Mouse (Mus musculus) stomach, embryonic 16.5 days (tissue): ENCODE measurements at regions not wholly inside any gene's neighbourhood (a gene's known extent, or its start where the extent isn't known, plus 50 kb on each side); places are given as distances from the start of the nearest gene placed in this dataset.

ENCODE experiments used
- ATAC-seq: fragments of 200-750 bp; cut with Nextera tagmentation; 2 replicates; pipeline ENCODE4 v1.8.0; 2017; ENCODE audit warnings: moderate number of reproducible peaks, moderate TSS enrichment; ENCODE audit not compliant: insufficient read depth, low FRiP score
- H3K27ac ChIP-seq: fragments of 300-500 bp; sonication (generic); 2 replicates; pipeline ENCODE4 v1.5.1; 2014; ENCODE audit warnings: low read length
- H3K27me3 ChIP-seq: fragments of 300-500 bp; sonication (generic); 2 replicates; pipeline ENCODE4 v1.6.1; 2014; ENCODE audit warnings: low read length, control low read depth, mixed read lengths; ENCODE audit not compliant: control insufficient read depth, insufficient read depth
- H3K36me3 ChIP-seq: fragments of 300-500 bp; sonication (generic); 2 replicates; pipeline ENCODE4 v1.6.1; 2014; ENCODE audit warnings: low read length; ENCODE audit not compliant: control insufficient read depth, insufficient read depth
- H3K4me1 ChIP-seq: fragments of 300-500 bp; sonication (generic); 2 replicates; pipeline ENCODE4 v1.6.1; 2014; ENCODE audit warnings: low read length, control low read depth, mixed read lengths; ENCODE audit not compliant: control insufficient read depth, insufficient read depth
- H3K4me2 ChIP-seq: fragments of 300-500 bp; sonication (generic); 2 replicates; pipeline ENCODE4 v1.6.1; 2014; ENCODE audit warnings: low read depth, low read length, mixed read lengths
- H3K4me3 ChIP-seq: fragments of 300-500 bp; sonication (generic); replicated peaks from 2 replicates; pipeline ENCODE4 v1.5.1; 2014; ENCODE audit warnings: mild to moderate bottlenecking, low read length
- H3K9ac ChIP-seq: fragments of 300-500 bp; sonication (generic); 2 replicates; pipeline ENCODE4 v1.6.1; 2014; ENCODE audit warnings: low read length
- H3K9me3 ChIP-seq: fragments of 300-500 bp; sonication (generic); replicated peaks from 2 replicates; pipeline ENCODE4 v1.6.1; 2016; ENCODE audit warnings: low read length, control low read depth; ENCODE audit not compliant: control insufficient read depth
- WGBS: fragments of 180-500 bp; shearing (Covaris S2); extraction: QIAGEN DNeasy Blood & Tissue Kit; methylation state at CpG from one replicate; pipeline ENCODE4 v1.1.7; 2014; 5-methylcytosine and 5-hydroxymethylcytosine counted together

GRCm38 (mm10) chr2:75514171-75514570 lies 144.9 kb upstream of the Hnrnpa3 start:
- H3K9ac ChIP-seq = no peak overlapping the region
- 71% methylated on average over 6 of the region's 6 CpGs for WGBS

GRCm38 (mm10) chr2:75516223-75516622 lies 142.8 kb upstream of the Hnrnpa3 start:
- no peak overlapping the region for H3K4me2 ChIP-seq
- no peak for ATAC-seq
- H3K9ac ChIP-seq = no peak overlapping the region
- 45% methylated on average over 11 of the region's 11 CpGs for WGBS
- H3K9me3 ChIP-seq = no peaks in the 10 kb centered on the region
- no peak overlapping the region for H3K4me3 ChIP-seq
- 0 out of 2 replicates have a peak, but pooled peaks cover 3% of the 10 kb centered on the region for H3K27me3 ChIP-seq
- no peaks in the 10 kb centered on the region for H3K36me3 ChIP-seq
- H3K4me1 ChIP-seq = no peaks in the 10 kb centered on the region
- H3K27ac ChIP-seq = no peak overlapping the region

More at GRCm38 (mm10) chr2:75514171-75514570, 144.9 kb upstream of the Hnrnpa3 start:
- H3K4me1 ChIP-seq = no peaks in the 10 kb centered on the region
- H3K9me3 ChIP-seq = no peaks in the 10 kb centered on the region
- H3K27me3 ChIP-seq = no peaks in the 10 kb centered on the region
- ATAC-seq = no peak
- H3K27ac ChIP-seq = no peak overlapping the region
- H3K36me3 ChIP-seq = no peaks in the 10 kb centered on the region
- H3K4me3 ChIP-seq = no peak overlapping the region
- H3K4me2 ChIP-seq = no peak overlapping the region

- H3K9ac ChIP-seq = no peak overlapping the region
- no peaks in the 10 kb centered on the region for H3K9me3 ChIP-seq
- H3K4me3 ChIP-seq = no peak overlapping the region
- H3K4me2 ChIP-seq = no peak overlapping the region
- H3K4me1 ChIP-seq = no peaks in the 10 kb centered on the region
- WGBS = 83% methylated on average over 3 of the region's 3 CpGs
- H3K27me3 ChIP-seq = 0 out of 2 replicates have a peak, but pooled peaks cover 3% of the 10 kb centered on the region
- no peak overlapping the region for H3K27ac ChIP-seq
- no peaks in the 10 kb centered on the region for H3K36me3 ChIP-seq
- ATAC-seq = no peak
Observed at GRCm38 (mm10) chr2:75517096-75517495, 142.0 kb upstream of the Hnrnpa3 start.

- H3K27ac ChIP-seq = no peak overlapping the region
- H3K4me2 ChIP-seq = no peak overlapping the region
- H3K4me3 ChIP-seq = no peak overlapping the region
- 64% methylated on average over 1 of the region's 1 CpGs for WGBS
- H3K27me3 ChIP-seq = 0 out of 2 replicates have a peak, but pooled peaks cover 3% of the 10 kb centered on the region
- H3K36me3 ChIP-seq = no peaks in the 10 kb centered on the region
- no peak overlapping the region for H3K9ac ChIP-seq
- no peak for ATAC-seq
- H3K4me1 ChIP-seq = no peaks in the 10 kb centered on the region
- H3K9me3 ChIP-seq = no peaks in the 10 kb centered on the region
Observed at GRCm38 (mm10) chr2:75518607-75519006, 140.5 kb upstream of the Hnrnpa3 start.

GRCm38 (mm10) chr2:75525562-75525961 lies 133.5 kb upstream of the Hnrnpa3 start:
- 36% methylated on average over 3 of the region's 3 CpGs for WGBS
- H3K4me2 ChIP-seq = no peak overlapping the region
- no peak overlapping the region for H3K4me3 ChIP-seq
- no peaks in the 10 kb centered on the region for H3K36me3 ChIP-seq
- H3K9ac ChIP-seq = no peak overlapping the region
- H3K4me1 ChIP-seq = no peaks in the 10 kb centered on the region
- ATAC-seq = peak; percentile 75; the same call in 1 of the 2 replicates
- no peak overlapping the region for H3K27ac ChIP-seq
- H3K27me3 ChIP-seq = 0 out of 2 replicates have a peak, but pooled peaks cover 3% of the 10 kb centered on the region
- H3K9me3 ChIP-seq = no peaks in the 10 kb centered on the region

- H3K4me3 ChIP-seq = no peak overlapping the region
- no peak overlapping the region for H3K9ac ChIP-seq
- no peak for ATAC-seq
- 74% methylated on average over 2 of the region's 2 CpGs for WGBS
- H3K9me3 ChIP-seq = no peaks in the 10 kb centered on the region
- no peak overlapping the region for H3K27ac ChIP-seq
- H3K36me3 ChIP-seq = no peaks in the 10 kb centered on the region
- no peaks in the 10 kb centered on the region for H3K27me3 ChIP-seq
- no peak overlapping the region for H3K4me2 ChIP-seq
- H3K4me1 ChIP-seq = no peaks in the 10 kb centered on the region
Observed at GRCm38 (mm10) chr2:75528706-75529105, 130.4 kb upstream of the Hnrnpa3 start.

GRCm38 (mm10) chr2:75538114-75538513 lies 120.9 kb upstream of the Hnrnpa3 start:
- H3K9me3 ChIP-seq = no peaks in the 10 kb centered on the region; the same call in 1 of the 2 replicates
- no peaks in the 10 kb centered on the region for H3K36me3 ChIP-seq
- H3K4me2 ChIP-seq = no peak overlapping the region
- 30% methylated on average over 4 of the region's 4 CpGs for WGBS
- no peak for ATAC-seq
- H3K9ac ChIP-seq = no peak overlapping the region
- H3K4me1 ChIP-seq = no peaks in the 10 kb centered on the region
- no peak overlapping the region for H3K27ac ChIP-seq
- no peaks in the 10 kb centered on the region for H3K27me3 ChIP-seq
- H3K4me3 ChIP-seq = no peak overlapping the region

GRCm38 (mm10) chr2:75539726-75540125 lies 119.3 kb upstream of the Hnrnpa3 start:
- Histone ChIP-seq H3K9ac (no peak overlapping the region), H3K27me3 (no peaks in the 10 kb centered on the region), H3K4me1 (no peaks in the 10 kb centered on the region), H3K4me3 (no peak overlapping the region), H3K9me3 (no peaks in the 10 kb centered on the region; the same call in 1 of the 2 replicates), H3K27ac (no peak overlapping the region), H3K36me3 (no peaks in the 10 kb centered on the region), H3K4me2 (no peak overlapping the region)
- 93% methylated on average over 6 of the region's 6 CpGs for WGBS
- ATAC-seq = no peak

- H3K9ac ChIP-seq = no peak overlapping the region
- no peak for ATAC-seq
- H3K27ac ChIP-seq = no peak overlapping the region
- no peaks in the 10 kb centered on the region; the same call in 1 of the 2 replicates for H3K9me3 ChIP-seq
- H3K36me3 ChIP-seq = no peaks in the 10 kb centered on the region
- H3K4me3 ChIP-seq = no peak overlapping the region
- no peaks in the 10 kb centered on the region for H3K4me1 ChIP-seq
- no peak overlapping the region for H3K4me2 ChIP-seq
- WGBS = 61% methylated on average over 5 of the region's 5 CpGs
- H3K27me3 ChIP-seq = no peaks in the 10 kb centered on the region
Observed at GRCm38 (mm10) chr2:75542331-75542730, 116.7 kb upstream of the Hnrnpa3 start.
